Mouse (Mus musculus): ENCODE data around the gene Dusp18.

DNA sequence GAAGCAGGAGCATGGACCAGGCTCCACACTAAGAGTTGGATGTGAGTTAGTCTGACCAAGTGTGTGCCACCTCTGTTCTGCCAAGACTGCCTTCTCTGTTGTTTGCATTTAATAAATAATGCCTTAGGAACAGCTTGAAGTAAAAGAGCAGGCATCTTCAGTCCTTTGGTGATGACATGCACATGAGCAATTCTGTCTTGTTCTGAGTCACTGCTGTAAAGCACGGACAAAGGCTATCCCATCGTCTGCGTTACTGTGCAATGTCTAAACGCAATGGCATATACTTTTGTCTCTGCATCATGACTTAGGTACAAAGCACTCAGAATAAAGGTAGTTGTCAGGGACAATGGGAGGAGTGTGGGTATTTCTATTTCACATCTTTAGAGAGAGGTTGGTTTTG lies 35.3 kb upstream of the Dusp18 start:
- TF ChIP-seq CTCF (IDR thresholded peaks at IDR 0.05; ENCODE audit: low read depth, low read length) = no peak
- TF ChIP-seq POLR2A (IDR thresholded peaks at IDR 0.05; ENCODE audit: borderline replicate concordance, low read depth, low read length) = no peak
